Mouse (Mus musculus) adrenal gland, postnatal 36 days (tissue): ENCODE data around the gene Smarca2. TPM values are rescaled to one million over a fixed set of nuclear protein-coding genes. Genes with fewer than 3 reads are reported as not detected.
A peak's percentile ranks its signal among the peaks of the same experiment; 100 is the strongest.

Source experiments
- DNase-seq, 2 experiments: peaks; one replicate each; pipeline ENCODE4 v3.0.0; 2021; ENCODE audit warnings: mixed read lengths in 1 of 2
- total RNA-seq, 2 experiments: library from RNA; stranded (reverse); gene quantifications; 2 replicates each; pipeline ENCODE4 v1.2.3; 2021

Gene Smarca2
- total RNA-seq, 2 experiments from 2014 or later = 60.9 to 99.6 TPM

DNA sequence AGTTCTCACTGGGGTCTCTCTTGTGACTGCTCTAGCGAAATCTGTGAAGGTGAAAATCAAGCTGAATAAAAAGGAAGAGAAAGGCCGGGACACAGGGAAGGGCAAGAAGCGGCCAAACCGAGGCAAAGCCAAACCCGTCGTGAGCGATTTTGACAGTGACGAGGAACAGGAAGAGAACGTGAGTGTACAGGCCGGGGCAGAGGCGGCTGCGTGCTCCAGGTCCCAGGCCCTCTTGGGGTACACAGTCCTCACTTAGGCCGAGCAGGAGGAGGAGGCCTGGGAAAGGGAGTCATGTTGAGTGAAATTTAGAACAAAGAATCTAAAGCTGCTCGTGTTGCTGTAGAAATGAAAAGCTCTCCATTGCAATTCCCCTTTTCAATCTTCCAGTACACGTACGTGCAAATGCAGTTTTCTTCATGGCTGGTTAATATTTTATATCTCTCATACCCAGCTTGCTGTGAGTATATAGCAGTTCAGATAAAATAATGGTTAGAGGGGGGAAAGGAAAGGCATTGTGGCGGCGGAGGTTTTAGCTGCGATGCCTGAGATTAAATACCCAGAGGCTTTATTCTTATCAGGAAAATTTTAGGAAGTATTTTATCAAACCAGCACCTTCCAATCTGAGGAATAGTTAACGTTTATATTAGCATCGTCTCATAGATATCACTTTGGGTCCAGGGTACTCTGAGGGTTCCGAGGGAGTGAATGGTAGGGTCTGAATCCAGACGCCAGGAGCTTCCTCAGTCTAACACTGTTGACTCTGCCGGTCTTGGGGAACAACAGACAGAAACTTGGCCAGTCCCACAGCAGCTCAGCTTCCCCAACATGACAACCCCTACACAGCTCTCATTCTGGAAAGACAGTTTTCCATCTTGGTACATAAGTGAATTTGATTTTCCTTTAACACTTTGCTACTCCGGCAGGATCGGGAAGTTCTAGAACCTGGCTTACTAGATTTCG is 171.5 kb downstream of the Smarca2 start:
- DNase-seq = no peak

DNA sequence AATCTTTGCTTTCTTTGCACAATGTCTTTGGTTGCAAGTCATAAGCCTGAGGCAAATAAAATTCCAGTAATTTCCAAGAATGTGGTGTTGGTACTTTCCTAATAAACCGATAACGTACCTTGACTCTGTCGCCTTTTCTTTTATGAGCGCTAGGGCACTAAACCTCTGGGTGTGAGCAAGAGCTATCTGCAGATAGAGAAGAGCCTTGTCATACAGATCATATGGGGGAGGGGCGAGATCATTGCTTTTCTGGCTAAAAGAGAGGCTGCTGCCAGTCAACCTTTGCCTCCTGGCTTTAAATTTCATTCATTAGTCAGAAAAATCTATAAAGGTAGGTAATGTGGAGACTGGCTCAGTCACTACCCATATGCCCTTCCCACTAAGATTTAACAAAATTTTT is 173.3 kb downstream of the Smarca2 start:
- no peak for DNase-seq

DNA sequence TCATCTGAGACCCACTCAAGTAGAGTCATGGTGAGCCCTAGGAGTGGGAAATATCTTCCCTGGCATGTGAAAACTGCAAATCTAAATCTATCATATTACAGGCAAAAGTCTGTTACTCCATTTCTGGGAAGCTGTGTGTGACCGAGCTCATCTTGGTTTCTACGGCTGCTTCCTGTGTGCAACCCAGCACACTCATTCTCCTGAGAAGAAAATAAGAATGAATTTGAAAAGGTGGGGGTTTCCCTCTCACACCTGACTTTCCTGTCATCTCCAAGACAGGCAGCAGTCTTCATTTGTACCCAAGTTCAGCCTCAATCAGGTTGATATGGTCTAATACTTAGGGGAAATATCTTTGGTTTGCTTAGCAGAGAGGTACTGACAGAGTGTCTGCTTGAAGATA is 176.4 kb downstream of the Smarca2 start:
- DNase-seq = no peak

DNA sequence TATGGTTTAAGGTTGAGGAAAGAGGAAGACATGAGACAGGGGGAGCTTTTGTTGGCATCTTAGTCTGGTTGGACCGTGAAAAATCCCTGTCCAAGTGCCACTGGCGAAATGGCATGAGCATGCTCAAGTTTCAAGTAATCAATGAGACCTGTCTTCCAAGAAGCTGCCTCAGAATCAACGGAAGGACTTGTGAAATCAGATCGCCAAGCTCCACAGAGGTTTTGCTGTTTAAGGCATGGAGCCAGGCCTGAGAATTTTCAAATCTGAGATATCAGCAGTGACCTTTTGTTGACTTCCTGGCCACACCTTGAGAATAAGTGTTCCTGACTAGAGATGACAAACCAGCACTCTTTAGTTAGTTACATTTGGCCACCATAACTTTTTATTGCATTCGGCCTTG is 183.6 kb downstream of the Smarca2 start:
- no peak for DNase-seq

DNA sequence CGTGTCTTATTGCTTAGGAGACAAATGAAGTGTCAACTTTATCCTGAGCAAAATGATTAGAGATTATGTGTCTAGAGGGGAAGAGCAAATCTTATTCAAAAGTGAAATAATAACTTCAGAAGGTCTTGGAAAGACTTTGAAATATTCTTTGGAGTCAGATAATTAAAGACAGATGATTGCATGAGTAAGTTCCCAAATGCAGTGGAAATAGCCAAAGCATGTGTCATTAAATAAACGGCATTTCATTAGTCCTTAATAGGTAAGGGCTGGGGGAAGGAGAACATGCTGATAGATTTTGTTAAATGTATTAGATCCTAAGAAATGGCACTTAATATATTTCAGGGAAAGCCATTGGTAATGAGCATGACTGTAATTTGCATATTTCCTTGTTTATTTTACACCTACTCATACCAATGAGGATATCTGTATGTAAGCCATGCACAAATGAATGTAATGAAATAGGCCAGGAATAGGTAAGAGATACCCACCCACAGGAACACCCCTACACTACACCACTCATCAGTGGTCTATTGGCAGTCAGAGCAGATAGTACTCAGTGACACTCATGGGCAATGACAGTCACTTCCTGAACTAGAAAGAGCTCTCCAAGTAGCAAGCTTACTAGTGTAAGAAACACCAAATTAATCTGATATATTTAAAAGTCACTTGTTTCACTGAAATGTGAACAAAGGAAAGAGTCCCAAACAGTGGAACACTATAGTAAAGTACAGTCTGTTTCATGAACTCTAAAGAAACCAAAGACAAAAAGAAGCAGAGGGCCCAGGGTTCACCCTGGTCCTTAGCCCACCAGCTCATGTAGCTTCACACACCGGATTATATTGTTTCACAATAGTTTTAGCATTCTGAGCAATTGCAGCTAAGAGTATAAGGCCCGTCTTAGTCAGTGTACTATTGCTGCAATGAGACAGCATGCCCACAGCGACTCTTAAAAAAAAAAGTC is 185.8 kb downstream of the Smarca2 start:
- DNase-seq = no peak

GRCm38 (mm10) chr19:26794315-26794714 is 189.5 kb downstream of the Smarca2 start:
- DNase-seq = no peak

GRCm38 (mm10) chr19:26796006-26796405 is 191.2 kb downstream of the Smarca2 start:
- DNase-seq = no peak

DNA sequence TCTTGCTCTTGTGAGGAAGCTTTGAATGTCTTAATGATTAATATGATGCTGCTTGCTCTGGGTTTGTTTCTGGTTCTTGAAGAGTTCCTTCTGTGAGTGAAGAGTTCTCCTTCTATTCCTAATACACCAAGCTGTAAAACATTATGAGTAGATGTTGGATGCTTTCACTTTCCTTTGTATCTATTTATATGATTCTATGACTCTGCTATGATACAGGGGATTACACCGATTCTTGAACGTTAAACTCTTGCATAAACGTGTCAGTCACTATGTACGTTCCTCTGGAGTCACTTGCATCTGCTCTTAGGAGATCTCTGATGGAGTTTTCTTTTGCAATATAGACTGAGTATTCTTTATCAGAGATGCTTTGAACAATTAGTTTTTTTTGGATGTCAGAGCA is 199.6 kb downstream of the Smarca2 start:
- no peak for DNase-seq

GRCm38 (mm10) chr19:26814629-26815028 is 209.8 kb downstream of the Smarca2 start:
- peak; percentile 3 to 13 for DNase-seq

GRCm38 (mm10) chr19:26817901-26818300 is 213.1 kb downstream of the Smarca2 start:
- DNase-seq = no peak
